Mouse (Mus musculus) olfactory bulb, adult 2 months (tissue): ENCODE data around the gene 2310061I04Rik. TPM values are rescaled to one million over a fixed set of nuclear protein-coding genes. Genes with fewer than 3 reads are reported as not detected.

Experiments
- H3K27ac ChIP-seq: fragments of 200-500 bp; 2 replicates; pipeline ENCODE4 v1.5.1; 2012; ENCODE audit warnings: low read depth, low read length; ENCODE audit not compliant: insufficient read depth
- H3K4me1 ChIP-seq: fragments of 200-500 bp; 2 replicates; pipeline ENCODE4 v1.6.1; 2012; ENCODE audit warnings: low read length; ENCODE audit not compliant: control insufficient read depth, insufficient read depth
- H3K4me3 ChIP-seq: fragments of 200-500 bp; 2 replicates; pipeline ENCODE4 v1.5.1; 2012; ENCODE audit warnings: mild to moderate bottlenecking, low read depth, low read length, moderate library complexity; ENCODE audit not compliant: insufficient read depth
- CTCF ChIP-seq: fragments of 200-500 bp; IDR thresholded peaks from 2 replicates; pipeline ENCODE4 v1.5.1; 2012; ENCODE audit warnings: low read depth, mild to moderate bottlenecking, low read length, moderate library complexity; ENCODE audit not compliant: insufficient read depth
- POLR2A ChIP-seq: fragments of 200-500 bp; IDR thresholded peaks from 2 replicates; pipeline ENCODE4 v1.6.1; 2012; ENCODE audit warnings: mild to moderate bottlenecking, low read depth, low read length, moderate library complexity; ENCODE audit not compliant: insufficient read depth
- WGBS: fragments of 180-500 bp; shearing (Covaris S2); methylation state at CpG from one replicate; pipeline ENCODE4 v1.1.7; 2018; 5-methylcytosine and 5-hydroxymethylcytosine counted together
- polyA plus RNA-seq: library from polyadenylated mRNA; stranded (reverse); fragments of >200 nt; gene quantifications from 2 replicates; pipeline ENCODE4 v1.2.4, GENCODE M21; 2012; ENCODE audit warnings: low replicate concordance; ENCODE audit not compliant: missing spikeins, insufficient read depth, insufficient read length

Gene 2310061I04Rik
- polyA plus RNA-seq, 1 experiment, result not detected

DNA sequence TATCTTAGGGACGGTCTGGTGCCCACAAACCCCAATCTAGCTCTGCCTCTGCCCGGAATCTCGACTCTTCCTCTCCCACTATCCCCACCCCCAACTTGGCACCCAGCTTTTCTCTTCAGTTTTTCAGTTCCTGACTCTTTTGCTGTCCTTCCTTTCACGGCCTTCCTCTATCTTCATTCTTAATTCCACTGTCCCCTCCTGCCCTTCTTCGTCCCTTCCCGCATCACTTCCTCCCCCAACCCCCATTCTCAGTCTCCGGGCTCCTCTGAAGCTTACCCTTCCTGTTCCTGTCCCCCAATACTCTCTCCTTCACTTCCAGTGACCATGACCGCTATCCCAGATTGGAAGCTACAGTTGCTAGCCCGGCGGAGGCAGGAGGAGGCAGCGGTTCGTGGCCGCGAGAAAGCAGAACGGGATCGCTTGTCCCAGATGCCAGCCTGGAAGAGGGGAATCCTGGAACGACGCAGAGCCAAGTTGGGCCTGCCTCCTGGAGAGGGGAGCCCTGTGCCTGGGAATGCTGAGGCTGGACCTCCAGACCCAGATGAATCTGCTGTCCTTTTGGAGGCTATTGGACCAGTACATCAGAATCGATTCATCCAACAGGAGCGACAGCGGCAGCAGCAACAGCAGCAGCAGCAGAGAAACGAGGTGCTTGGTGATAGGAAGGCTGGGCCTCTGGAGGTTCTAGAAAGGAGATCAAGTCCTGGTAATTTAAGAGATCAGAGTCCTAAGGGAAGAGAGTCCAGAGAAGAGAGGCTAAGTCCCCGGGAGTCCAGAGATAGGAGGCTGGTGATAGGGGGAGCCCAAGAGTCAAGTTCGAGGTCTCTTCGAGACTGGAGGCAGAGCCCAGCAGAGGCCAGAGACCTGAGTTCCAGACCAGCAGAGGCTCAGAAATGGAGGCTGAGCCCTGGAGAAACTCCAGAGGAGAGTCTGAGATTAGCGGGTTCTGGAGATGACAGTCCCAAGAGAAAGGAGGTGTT, 30.0 kb downstream of the 2310061I04Rik start:
- Histone ChIP-seq H3K4me3 (peak overlapping the region; percentile 53), H3K27ac (peak overlapping the region; percentile 75), H3K4me1 (peaks cover 47% of the 10 kb centered on the region)
- 27% methylated on average over 26 of the region's 26 CpGs for WGBS
- TF ChIP-seq POLR2A (no peak), CTCF (no peak)

DNA sequence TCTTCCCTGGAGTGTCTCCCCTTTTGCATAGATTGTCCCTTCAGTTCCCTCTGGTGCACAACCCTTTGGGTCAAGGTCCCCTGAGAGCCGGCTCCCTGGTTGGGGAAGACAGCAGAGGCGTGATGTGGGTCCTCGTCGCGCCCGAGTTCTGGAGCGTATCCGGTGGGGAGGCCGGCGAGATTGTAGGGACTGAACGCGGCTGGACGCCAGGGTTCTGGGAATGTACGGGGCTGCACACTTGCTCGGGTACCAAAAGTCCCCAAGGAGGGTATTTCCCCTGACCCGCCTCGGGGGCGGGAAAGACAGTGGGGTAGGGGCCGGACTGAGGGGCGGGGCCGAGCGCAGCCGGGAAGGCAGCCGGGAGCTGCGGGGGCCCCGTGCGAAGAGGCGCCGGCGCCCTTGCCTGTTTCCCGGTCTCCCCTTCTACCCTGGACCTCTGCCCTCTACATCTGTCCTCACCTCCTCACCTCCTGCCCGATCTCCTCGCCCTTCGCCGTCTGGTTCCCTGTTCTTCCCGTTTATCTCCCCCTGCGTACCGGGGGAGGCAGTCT, 30.9 kb downstream of the 2310061I04Rik start:
- H3K27ac ChIP-seq, result peak overlapping the region; percentile 75
- WGBS, result under 1% methylated on average over 38 of the region's 38 CpGs
- TF ChIP-seq CTCF (no peak), POLR2A (no peak)
- peaks cover 47% of the 10 kb centered on the region for H3K4me1 ChIP-seq
- H3K4me3 ChIP-seq, result peak overlapping the region; percentile 53

DNA sequence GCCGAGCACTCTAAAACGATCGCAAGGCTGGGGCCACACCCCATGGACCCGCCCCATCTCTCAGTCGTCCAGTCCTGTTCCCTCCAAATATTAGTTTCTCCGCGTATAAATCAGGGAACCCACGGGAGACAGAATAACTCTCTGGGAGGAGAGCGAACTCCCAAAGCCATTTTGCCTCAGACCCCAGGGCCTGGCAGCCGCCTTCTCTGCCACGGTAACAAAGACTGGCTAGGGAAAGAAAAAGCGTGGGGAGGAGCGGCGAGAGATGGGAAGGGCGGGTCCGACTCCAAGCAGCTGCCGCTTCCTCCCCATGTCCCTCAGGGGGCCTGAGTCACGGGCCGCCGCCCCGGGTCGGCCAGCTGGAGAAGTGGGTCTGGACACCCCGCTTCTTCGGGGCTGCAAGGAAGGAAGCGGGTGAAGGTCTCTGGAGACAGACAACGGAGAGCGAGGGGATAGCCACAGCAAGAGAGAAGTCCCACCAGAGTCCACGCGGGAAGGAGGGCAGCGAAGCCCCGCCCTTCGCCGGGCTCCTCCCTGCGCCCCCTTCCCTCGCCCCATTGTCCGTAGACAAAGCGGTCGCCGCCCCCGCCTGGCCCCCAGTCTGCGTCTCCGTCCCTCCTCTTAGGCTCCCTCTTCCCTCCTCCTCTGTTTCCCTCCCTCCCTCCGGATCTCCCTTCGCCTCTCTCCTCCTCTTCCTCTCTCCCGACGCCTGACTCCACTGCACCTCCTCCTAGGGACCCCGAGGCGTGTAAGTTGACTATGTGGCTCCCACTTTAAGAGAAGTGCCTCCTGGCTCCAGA, 31.6 kb downstream of the 2310061I04Rik start, which contains the start of gene Ppp1r18:
Ppp1r18 (plus strand) TSS at position 113 of the 800 bp plus-strand sequence.
- under 1% methylated on average over 47 of the region's 48 CpGs for WGBS
- Histone ChIP-seq H3K4me1 (peaks cover 47% of the 10 kb centered on the region), H3K27ac (peak within 1 kb of the TSS; percentile 29), H3K4me3 (peak within 1 kb of the TSS; percentile 53)
- TF ChIP-seq CTCF, result no peak
- no peak for TF ChIP-seq POLR2A

DNA sequence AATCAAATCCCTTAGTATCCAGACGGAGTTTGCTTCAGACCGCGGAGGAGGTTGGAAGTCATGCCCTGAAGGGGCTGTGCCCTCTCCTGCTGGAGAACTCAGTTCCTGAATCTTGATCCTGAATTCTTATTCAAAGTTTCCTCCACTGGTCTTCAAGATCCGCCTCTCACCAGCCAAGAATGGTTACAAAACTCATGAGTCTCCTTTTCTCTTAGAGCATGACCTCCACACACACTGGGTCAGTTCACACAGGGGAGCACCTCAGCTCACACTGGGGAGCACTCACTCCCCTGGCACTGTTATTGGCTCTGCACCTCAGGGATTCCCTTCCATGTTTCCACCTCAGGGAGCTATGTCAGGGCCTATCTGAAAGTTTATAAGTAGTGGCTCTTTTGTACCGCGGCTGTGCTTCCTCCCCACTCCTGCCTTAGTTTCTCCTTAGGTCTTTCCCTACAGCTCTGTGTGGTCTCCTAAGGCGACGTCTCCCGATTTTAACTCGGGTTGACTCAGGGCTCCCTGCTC, 32.3 kb downstream of the 2310061I04Rik start:
- Histone ChIP-seq H3K27ac (no peak overlapping the region), H3K4me3 (no peak overlapping the region), H3K4me1 (peaks cover 40% of the 10 kb centered on the region)
- 35% methylated on average over 10 of the region's 10 CpGs for WGBS
- no peak for TF ChIP-seq CTCF
- TF ChIP-seq POLR2A, result no peak

GRCm38 (mm10) chr17:35861198-35861857, 35.9 kb downstream of the 2310061I04Rik start, which contains the start of gene Nrm:
TSS of gene Nrm (plus strand) at chr17:35861318.
- Histone ChIP-seq H3K27ac (peak within 1 kb of the TSS; percentile 29; the same call in 1 of the 2 replicates), H3K4me1 (peaks cover 10% of the 10 kb centered on the region; the same call in 1 of the 2 replicates), H3K4me3 (peak within 1 kb of the TSS; percentile 60)
- peak; percentile 67; the same call in 1 of the 2 replicates for TF ChIP-seq POLR2A
- TF ChIP-seq CTCF, result peak; percentile 44; the same call in 1 of the 2 replicates
- WGBS, result under 1% methylated on average over 47 of the region's 47 CpGs

DNA sequence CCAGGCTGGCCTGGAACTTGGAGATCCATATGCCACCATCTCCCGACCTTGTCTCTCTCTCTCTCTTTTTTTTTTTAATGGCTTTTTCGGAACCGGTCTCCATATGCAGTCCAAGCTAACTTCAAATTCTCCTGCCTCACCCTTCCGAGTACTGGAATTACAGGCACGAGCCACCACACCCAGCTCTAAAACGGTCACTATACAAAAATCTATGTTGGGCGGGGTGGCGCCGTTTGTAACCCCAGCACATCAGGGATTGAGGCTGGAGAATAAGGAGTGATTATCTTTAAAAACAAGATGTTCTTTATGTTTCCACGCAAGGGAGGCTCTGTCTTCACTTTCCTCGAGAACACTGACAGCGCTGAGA, 36.4 kb downstream of the 2310061I04Rik start:
- TF ChIP-seq CTCF (no peak), POLR2A (no peak)
- WGBS, result 5% methylated on average over 12 of the region's 12 CpGs

DNA sequence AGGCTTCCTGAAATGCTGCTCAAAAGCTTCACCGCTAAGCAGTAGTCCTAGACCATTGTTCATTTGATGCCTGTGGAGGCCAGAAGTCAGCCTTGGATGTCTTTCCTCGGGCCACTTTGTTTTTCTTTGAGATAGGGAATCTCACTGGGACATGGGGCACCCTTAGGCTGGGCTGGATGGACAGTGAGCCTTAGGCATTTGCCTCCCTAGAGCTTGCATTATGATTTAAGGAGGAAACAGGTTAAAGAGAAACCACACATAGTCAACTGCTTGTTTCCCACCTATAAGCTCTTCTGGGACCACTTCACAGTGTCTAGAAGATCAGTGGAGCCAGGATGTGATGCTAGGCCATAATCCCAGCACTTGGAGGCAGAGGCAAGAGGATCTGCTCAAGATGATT, 37.4 kb downstream of the 2310061I04Rik start:
- TF ChIP-seq POLR2A (no peak), CTCF (no peak)
- Histone ChIP-seq H3K27ac (no peak overlapping the region), H3K4me3 (no peak overlapping the region), H3K4me1 (0 out of 2 replicates have a peak, but pooled peaks cover under 1% of the 10 kb centered on the region)
- 77% methylated on average over 2 of the region's 2 CpGs for WGBS

More for the DNA sequence above, 36.4 kb downstream of the 2310061I04Rik start:
- peaks cover 9% of the 10 kb centered on the region; the same call in 1 of the 2 replicates for H3K4me1 ChIP-seq
- H3K4me3 ChIP-seq, result peak overlapping the region; percentile 60
- H3K27ac ChIP-seq, result no peak overlapping the region

DNA sequence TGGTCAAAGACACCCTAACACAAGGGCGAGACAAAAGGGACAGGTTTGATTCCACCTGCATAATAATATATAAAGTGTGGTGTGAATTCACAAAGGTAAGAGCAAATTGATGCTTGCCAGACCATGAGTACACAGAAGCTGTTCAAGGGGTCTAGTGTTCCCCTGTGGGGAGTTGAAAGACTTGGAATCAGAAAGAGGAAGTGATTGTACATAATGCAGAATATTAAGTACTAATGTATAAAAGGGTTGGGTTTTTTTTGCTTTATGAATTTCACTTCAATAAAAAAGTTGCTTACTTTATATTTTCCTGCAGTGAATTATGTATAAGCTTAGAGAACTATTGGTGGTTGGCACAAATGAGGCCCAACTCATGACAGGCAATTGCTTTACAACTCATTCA, 37.9 kb downstream of the 2310061I04Rik start:
- Histone ChIP-seq H3K4me1 (no peaks in the 10 kb centered on the region), H3K4me3 (no peak overlapping the region), H3K27ac (no peak overlapping the region)
- TF ChIP-seq POLR2A, result no peak
- TF ChIP-seq CTCF, result no peak
- 93% methylated on average over 1 of the region's 1 CpGs for WGBS
